Mouse (Mus musculus): Measurements from ENCODE around the gene Hs2st1.
A peak's percentile ranks its signal among the peaks of the same experiment; 100 is the strongest.

- TF ChIP-seq CTCF (IDR thresholded peaks at IDR 0.05; ENCODE audit: borderline replicate concordance, extremely low read depth, insufficient read depth, insufficient read length) (0 out of 2 replicates have a peak, but pooled peaks have one; percentile 15), POLR2A (IDR thresholded peaks at IDR 0.05; ENCODE audit: borderline replicate concordance, extremely low read depth, insufficient read depth, insufficient read length, poor library complexity, severe bottlenecking) (no peak)
Observed at GRCm38 (mm10) chr3:144606449-144606848, 36.5 kb upstream of the Hs2st1 start.

Measured in brain, embryonic 14.5 days (tissue).